Mouse (Mus musculus): ENCODE results near the gene Prrg4. TPM values are rescaled to one million over a fixed set of nuclear protein-coding genes. Genes with fewer than 3 reads are reported as not detected.
A peak's percentile ranks its signal among the peaks of the same experiment; 100 is the strongest.
"Not testable (repeated sequence)": the region's sequence is repeated elsewhere in the genome, so short reads cannot be mapped to it uniquely, and the experiment has no call there.

The Prrg4 gene
- 1.1 and 1.6 TPM in 2 replicates for polyA plus RNA-seq (2012; rRNA removed)

DNA sequence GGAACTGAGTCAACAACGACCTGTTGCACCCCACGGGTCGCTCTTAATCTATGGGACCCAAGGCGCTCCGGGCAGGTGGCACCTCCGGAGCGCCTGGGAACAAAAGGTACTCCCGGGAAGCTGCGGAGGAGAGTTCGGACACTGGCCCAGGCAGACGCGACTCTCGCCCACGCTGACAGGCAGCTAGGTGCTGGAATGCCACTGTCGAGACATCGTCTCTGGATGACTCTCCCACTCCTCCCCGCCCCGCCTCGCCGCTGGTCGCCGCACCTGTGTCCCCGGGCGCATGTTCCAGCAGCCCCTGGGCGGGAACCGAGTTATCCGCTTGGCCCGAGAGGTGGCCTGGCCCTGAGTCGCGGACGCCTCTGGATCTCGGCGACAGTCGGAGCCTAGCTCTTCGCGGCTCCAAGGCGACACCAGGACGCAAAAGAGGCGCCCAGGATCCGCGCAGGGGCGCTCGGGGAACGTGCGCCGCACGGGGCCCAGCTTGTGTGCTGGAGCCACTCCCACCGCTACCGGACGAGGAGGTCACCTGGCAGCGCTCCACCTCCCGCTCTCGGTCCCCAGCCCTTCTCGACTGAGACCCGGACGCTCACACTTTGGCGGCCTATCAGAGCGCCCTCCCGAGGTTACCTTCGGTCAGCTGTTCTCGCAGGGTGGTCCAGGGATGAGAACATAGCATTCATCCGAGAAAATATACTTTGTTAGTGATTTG lies at the start of gene Prrg4:
Gene Prrg4, minus strand, starts transcription at position 601 of the 715 bp plus-strand sequence.
- Histone ChIP-seq H3K4me3 (ENCODE audit: insufficient read depth, low read depth, low read length) (peak within 1 kb of the TSS; percentile 74), H3K27ac (ENCODE audit: insufficient read depth, low read depth, low read length) (peak within 1 kb of the TSS; percentile 22), H3K36me3 (ENCODE audit: control insufficient read depth, insufficient read depth, low read length) (no peaks in the 10 kb centered on the region), H3K4me1 (ENCODE audit: control insufficient read depth, insufficient read depth, low read length) (0 out of 2 replicates have a peak, but pooled peaks cover 3% of the 10 kb centered on the region), H3K27me3 (replicated peaks; ENCODE audit: control insufficient read depth, insufficient read depth, low read length) (no peaks in the 10 kb centered on the region)
- no peak for TF ChIP-seq POLR2A (IDR thresholded peaks at IDR 0.05; ENCODE audit: low read depth, low read length)
- peak; percentile 39 for TF ChIP-seq CTCF (conservative IDR thresholded peaks at IDR 0.05; ENCODE audit: insufficient read depth, insufficient read length, low read depth, low read length)
- peak; percentile 88 for DNase-seq
- WGBS, result under 1% methylated on average over 62 of the region's 62 CpGs

GRCm38 (mm10) chr2:104887882-104888566 lies 38.3 kb upstream of the Prrg4 start:
- H3K4me1 ChIP-seq (ENCODE audit: control insufficient read depth, insufficient read depth, low read length), result no peaks in the 10 kb centered on the region
- H3K27ac ChIP-seq (ENCODE audit: insufficient read depth, low read depth, low read length), result no peak overlapping the region
- H3K27me3 ChIP-seq (replicated peaks; ENCODE audit: control insufficient read depth, insufficient read depth, low read length), result no peaks in the 10 kb centered on the region
- H3K36me3 ChIP-seq (ENCODE audit: control insufficient read depth, insufficient read depth, low read length), result no peaks in the 10 kb centered on the region
- DNase-seq, result peak; percentile 85
- TF ChIP-seq POLR2A (IDR thresholded peaks at IDR 0.05; ENCODE audit: low read depth, low read length) (no peak), CTCF (conservative IDR thresholded peaks at IDR 0.05; ENCODE audit: insufficient read depth, insufficient read length, low read depth, low read length) (peak; percentile 90)
- WGBS, result 18% methylated on average over 10 of the region's 10 CpGs
- no peak overlapping the region for H3K4me3 ChIP-seq (ENCODE audit: insufficient read depth, low read depth, low read length)

DNA sequence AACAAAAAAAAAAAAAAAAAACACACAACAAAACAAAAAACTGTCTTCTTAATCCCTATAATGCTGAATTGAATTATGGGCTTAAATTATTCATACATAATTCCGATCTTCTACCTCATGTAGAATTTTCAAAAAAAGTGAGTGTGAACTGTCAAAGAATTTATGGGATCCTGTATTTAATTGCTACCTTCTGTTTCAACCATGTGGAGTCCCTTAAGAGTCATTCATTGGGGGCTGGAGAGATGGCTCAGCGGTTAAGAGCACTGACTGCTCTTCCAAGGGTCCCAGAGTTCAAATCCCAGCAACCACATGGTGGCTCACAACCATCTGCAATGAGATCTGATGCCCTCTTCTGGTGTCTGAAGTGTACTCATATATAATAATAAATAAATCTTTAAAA lies 37.7 kb upstream of the Prrg4 start:
- H3K4me1 ChIP-seq (ENCODE audit: control insufficient read depth, insufficient read depth, low read length); H3K4me3 ChIP-seq (ENCODE audit: insufficient read depth, low read depth, low read length); H3K36me3 ChIP-seq (ENCODE audit: control insufficient read depth, insufficient read depth, low read length); H3K27me3 ChIP-seq (replicated peaks; ENCODE audit: control insufficient read depth, insufficient read depth, low read length); DNase-seq; H3K27ac ChIP-seq (ENCODE audit: insufficient read depth, low read depth, low read length): not testable (repeated sequence)
- 60% methylated on average over 2 of the region's 2 CpGs for WGBS

GRCm38 (mm10) chr2:104886109-104886508 lies 36.4 kb upstream of the Prrg4 start:
- WGBS, result 91% methylated on average over 18 of the region's 18 CpGs
- Histone ChIP-seq H3K27ac (ENCODE audit: insufficient read depth, low read depth, low read length) (no peak overlapping the region), H3K27me3 (replicated peaks; ENCODE audit: control insufficient read depth, insufficient read depth, low read length) (no peaks in the 10 kb centered on the region), H3K4me3 (ENCODE audit: insufficient read depth, low read depth, low read length) (no peak overlapping the region), H3K4me1 (ENCODE audit: control insufficient read depth, insufficient read depth, low read length) (no peaks in the 10 kb centered on the region), H3K36me3 (ENCODE audit: control insufficient read depth, insufficient read depth, low read length) (no peaks in the 10 kb centered on the region)
- TF ChIP-seq POLR2A (IDR thresholded peaks at IDR 0.05; ENCODE audit: low read depth, low read length) (no peak), CTCF (conservative IDR thresholded peaks at IDR 0.05; ENCODE audit: insufficient read depth, insufficient read length, low read depth, low read length) (no peak)
- DNase-seq, result no peak

GRCm38 (mm10) chr2:104878794-104879193 lies 29.1 kb upstream of the Prrg4 start:
- Histone ChIP-seq H3K27me3 (replicated peaks; ENCODE audit: control insufficient read depth, insufficient read depth, low read length) (no peaks in the 10 kb centered on the region), H3K4me1 (ENCODE audit: control insufficient read depth, insufficient read depth, low read length) (no peaks in the 10 kb centered on the region), H3K4me3 (ENCODE audit: insufficient read depth, low read depth, low read length) (no peak overlapping the region), H3K27ac (ENCODE audit: insufficient read depth, low read depth, low read length) (no peak overlapping the region), H3K36me3 (ENCODE audit: control insufficient read depth, insufficient read depth, low read length) (no peaks in the 10 kb centered on the region)
- TF ChIP-seq CTCF (conservative IDR thresholded peaks at IDR 0.05; ENCODE audit: insufficient read depth, insufficient read length, low read depth, low read length), result no peak
- no peak for TF ChIP-seq POLR2A (IDR thresholded peaks at IDR 0.05; ENCODE audit: low read depth, low read length)
- DNase-seq, result no peak
- WGBS, result 85% methylated on average over 8 of the region's 8 CpGs

DNA sequence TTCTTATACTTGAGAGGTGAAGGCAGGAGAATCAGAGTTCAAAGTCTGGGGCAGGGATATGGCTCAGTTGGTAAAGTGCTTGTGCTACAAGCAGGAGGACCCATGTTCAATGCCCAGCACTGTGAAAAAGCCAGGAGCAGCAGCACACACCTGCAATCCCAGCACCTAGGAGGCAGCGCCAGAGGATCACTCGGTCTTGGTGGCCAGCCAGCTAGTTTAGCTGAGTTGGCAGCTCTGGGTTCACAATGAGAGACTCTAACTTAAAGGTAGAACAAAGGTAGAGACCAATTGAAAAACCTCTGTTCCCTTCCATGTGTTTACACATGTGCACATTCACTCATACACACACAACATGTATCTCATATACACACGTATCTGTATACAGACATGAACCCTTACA lies 19.4 kb upstream of the Prrg4 start:
- DNase-seq, result peak; percentile 82
- no peak overlapping the region for H3K4me3 ChIP-seq (ENCODE audit: insufficient read depth, low read depth, low read length)
- no peaks in the 10 kb centered on the region for H3K27me3 ChIP-seq (replicated peaks; ENCODE audit: control insufficient read depth, insufficient read depth, low read length)
- TF ChIP-seq CTCF (conservative IDR thresholded peaks at IDR 0.05; ENCODE audit: insufficient read depth, insufficient read length, low read depth, low read length) (no peak), POLR2A (IDR thresholded peaks at IDR 0.05; ENCODE audit: low read depth, low read length) (no peak)
- no peaks in the 10 kb centered on the region for H3K4me1 ChIP-seq (ENCODE audit: control insufficient read depth, insufficient read depth, low read length)
- no peaks in the 10 kb centered on the region for H3K36me3 ChIP-seq (ENCODE audit: control insufficient read depth, insufficient read depth, low read length)
- H3K27ac ChIP-seq (ENCODE audit: insufficient read depth, low read depth, low read length), result no peak overlapping the region
- 60% methylated on average over 3 of the region's 3 CpGs for WGBS

DNA sequence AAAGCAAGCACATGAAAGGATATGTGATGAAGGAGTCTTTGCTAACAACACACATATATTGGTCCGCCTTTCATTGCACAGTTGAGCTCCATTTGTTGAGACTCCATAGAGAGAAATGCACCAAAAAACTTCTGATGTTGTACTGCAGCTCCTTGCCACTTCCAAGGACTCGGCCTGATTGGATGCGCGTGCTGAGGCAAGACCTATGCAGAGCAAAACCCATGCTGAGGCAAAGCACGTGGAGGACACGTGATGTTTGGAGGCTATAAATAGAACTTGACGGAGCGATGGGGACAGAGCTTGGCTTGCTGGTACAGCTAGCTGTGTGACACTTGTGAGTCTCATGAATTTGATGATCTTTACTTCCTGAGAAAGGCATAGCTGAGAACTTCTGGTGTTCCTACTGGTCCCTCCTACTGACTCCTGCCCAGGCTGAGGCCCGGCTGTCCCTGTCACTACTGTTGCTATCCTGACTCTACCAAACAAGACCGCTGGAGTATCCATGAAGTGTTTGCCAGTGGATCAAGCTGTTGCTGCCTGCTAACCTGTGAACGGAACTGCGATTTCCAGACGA lies 17.7 kb upstream of the Prrg4 start, which contains the start of gene Ccdc73:
Gene Ccdc73, plus strand, starts transcription at position 524 of the 574 bp plus-strand sequence.
- no peaks in the 10 kb centered on the region for H3K36me3 ChIP-seq (ENCODE audit: control insufficient read depth, insufficient read depth, low read length)
- peaks cover 6% of the 10 kb centered on the region; the same call in 1 of the 2 replicates for H3K4me1 ChIP-seq (ENCODE audit: control insufficient read depth, insufficient read depth, low read length)
- no peak within 1 kb of the TSS for H3K27ac ChIP-seq (ENCODE audit: insufficient read depth, low read depth, low read length)
- no peak within 1 kb of the TSS for H3K4me3 ChIP-seq (ENCODE audit: insufficient read depth, low read depth, low read length)
- 92% methylated on average over 13 of the region's 13 CpGs for WGBS
- no peak for DNase-seq
- TF ChIP-seq CTCF (conservative IDR thresholded peaks at IDR 0.05; ENCODE audit: insufficient read depth, insufficient read length, low read depth, low read length) (no peak), POLR2A (IDR thresholded peaks at IDR 0.05; ENCODE audit: low read depth, low read length) (no peak)
- no peaks in the 10 kb centered on the region for H3K27me3 ChIP-seq (replicated peaks; ENCODE audit: control insufficient read depth, insufficient read depth, low read length)

Measured in kidney, adult 2 months (tissue).